ENCODE assay signal across 18 mouse cellular contexts in the genomic region with DNA sequence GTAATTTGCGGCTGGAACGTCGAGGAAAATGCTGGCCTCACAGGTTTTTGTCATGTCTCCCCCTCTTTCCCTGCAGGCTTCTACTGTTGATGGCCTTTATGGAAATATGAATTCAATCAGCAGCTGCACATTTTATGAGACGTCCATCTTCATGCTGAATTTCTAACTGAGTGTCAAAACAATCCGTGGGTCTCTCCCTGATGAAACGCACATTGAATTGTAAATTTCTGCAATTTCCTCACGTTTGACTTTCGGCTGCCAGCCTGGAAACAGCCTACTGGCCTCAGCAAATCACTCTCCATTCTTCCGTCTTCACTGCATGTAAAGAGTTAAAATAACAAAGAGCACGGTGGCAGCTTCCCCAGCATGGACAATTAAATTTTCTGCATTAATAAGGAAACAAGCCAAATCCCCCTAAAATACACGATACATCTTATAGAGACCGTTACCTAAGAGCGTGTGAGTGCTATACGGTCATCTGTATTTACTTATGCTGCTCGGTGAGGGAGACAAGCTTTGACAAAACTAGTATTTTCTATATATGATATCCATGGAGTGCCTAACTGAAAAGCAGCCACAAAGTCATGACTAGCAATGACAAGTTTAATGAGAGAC. TPM values are rescaled to one million over a fixed set of nuclear protein-coding genes. Genes with fewer than 3 reads are reported as not detected.
DNase-seq lines count a peak whose midpoint lies in the region; ATAC-seq and TF ChIP-seq lines count a peak whose summit lies in the region.
"Had no signal": no experiment of that assay in that cellular context is flagged by ENCODE, and none has a peak within 500 bp of the region (broad histone marks: within the 10 kb centered on the region; RNA-seq: fewer than 3 reads in every experiment).

No protein-coding gene starts in this region.

- no peak overlapping the region for H3K4me3 ChIP-seq in embryonic facial prominence, embryonic 13.5 days
- no peak overlapping the region for H3K4me3 ChIP-seq in forebrain, embryonic 10.5 days
- no peak overlapping the region for H3K4me3 ChIP-seq in hindbrain, embryonic 11.5 days (ENCODE audit: low read depth, low read length)
- 0 out of 2 replicates have a peak overlapping the region, but pooled peaks have one; percentile 1 for H3K4me3 ChIP-seq in midbrain, embryonic 14.5 days (replicated peaks; ENCODE audit: low read depth, low read length)
- no peak overlapping the region; the same call in 1 of the 2 replicates for H3K4me3 ChIP-seq in layer of hippocampus, adult 2 months
- H3K4me3 ChIP-seq: heart, embryonic 10.5 days; liver, embryonic 15.5 days had no signal

- H3K4me2 ChIP-seq in embryonic facial prominence, embryonic 13.5 days = peak overlapping the region; percentile 41
- H3K4me2 ChIP-seq in hindbrain, embryonic 11.5 days (replicated peaks; ENCODE audit: low read depth, low read length) = 0 out of 2 replicates have a peak overlapping the region, but pooled peaks have one; percentile 11
- peak overlapping the region; percentile 44 for H3K4me2 ChIP-seq in midbrain, embryonic 14.5 days (ENCODE audit: low read length)
- H3K4me2 ChIP-seq: liver, embryonic 15.5 days had no signal

- peaks cover 6% of the 10 kb centered on the region; the same call in 1 of the 2 replicates for H3K4me1 ChIP-seq in embryonic facial prominence, embryonic 13.5 days
- H3K4me1 ChIP-seq in forebrain, embryonic 10.5 days = peaks cover 22% of the 10 kb centered on the region
- no peaks in the 10 kb centered on the region for H3K4me1 ChIP-seq in hindbrain, embryonic 11.5 days (replicated peaks; ENCODE audit: control insufficient read depth, insufficient read depth, low read length)
- peaks cover 22% of the 10 kb centered on the region for H3K4me1 ChIP-seq in midbrain, embryonic 14.5 days (ENCODE audit: control insufficient read depth, insufficient read depth, low read length)
- H3K4me1 ChIP-seq: liver, embryonic 15.5 days had no signal

- TF ChIP-seq CTCF in layer of hippocampus, adult 2 months (conservative IDR thresholded peaks at IDR 0.05) = no peak

- H3K36me3 ChIP-seq in embryonic facial prominence, embryonic 13.5 days = no peaks in the 10 kb centered on the region
- no peaks in the 10 kb centered on the region for H3K36me3 ChIP-seq in forebrain, embryonic 10.5 days (replicated peaks)
- no peaks in the 10 kb centered on the region for H3K36me3 ChIP-seq in hindbrain, embryonic 11.5 days (ENCODE audit: control insufficient read depth, insufficient read depth, low read length)
- H3K36me3 ChIP-seq in midbrain, embryonic 14.5 days (ENCODE audit: control insufficient read depth, insufficient read depth, low read length) = no peaks in the 10 kb centered on the region
- H3K36me3 ChIP-seq: heart, embryonic 10.5 days; liver, embryonic 15.5 days had no signal

- DNase-seq in forebrain, embryonic 10.5 days (ENCODE audit: extremely low spot score, low spot score) = no peak
- peak; percentile 29 for DNase-seq in hindbrain, embryonic 11.5 days (ENCODE audit: low spot score)
- DNase-seq in midbrain, embryonic 14.5 days = peak; percentile 71
- DNase-seq in gastrocnemius, postnatal 10 days = no peak
- DNase-seq in right cerebral cortex, postnatal 10 days (ENCODE audit: low spot score in 2 of 2) = no peak
- no peak for DNase-seq in layer of hippocampus, adult 2 months (ENCODE audit: low spot score in 2 of 2)
- no peak for DNase-seq in layer of hippocampus, adult 18-20 months (ENCODE audit: low spot score in 2 of 2)
- DNase-seq: adrenal gland, postnatal 25 days; cerebellum, adult 9-10 months; heart, postnatal 14 days; kidney, postnatal 25 days; left cerebral cortex, postnatal 4 days; lung, postnatal 14 days; right cerebral cortex, adult 18-20 months had no signal

- H3K9ac ChIP-seq in embryonic facial prominence, embryonic 13.5 days = no peak overlapping the region
- H3K9ac ChIP-seq in hindbrain, embryonic 11.5 days (ENCODE audit: low read depth, low read length) = no peak overlapping the region
- no peak overlapping the region; the same call in 1 of the 2 replicates for H3K9ac ChIP-seq in midbrain, embryonic 14.5 days (replicated peaks; ENCODE audit: low read length)
- H3K9ac ChIP-seq: liver, embryonic 15.5 days had no signal

- 20% methylated on average over 15 of the region's 15 CpGs for WGBS in embryonic facial prominence, embryonic 13.5 days
- WGBS in forebrain, embryonic 10.5 days = 66% methylated on average over 15 of the region's 15 CpGs
- WGBS in hindbrain, embryonic 11.5 days = 40% methylated on average over 15 of the region's 15 CpGs
- WGBS in midbrain, embryonic 14.5 days = 7% methylated on average over 15 of the region's 15 CpGs

- no peaks in the 10 kb centered on the region for H3K27me3 ChIP-seq in embryonic facial prominence, embryonic 13.5 days
- no peaks in the 10 kb centered on the region for H3K27me3 ChIP-seq in forebrain, embryonic 10.5 days (ENCODE audit: poor library complexity, severe bottlenecking)
- no peaks in the 10 kb centered on the region for H3K27me3 ChIP-seq in hindbrain, embryonic 11.5 days (ENCODE audit: control insufficient read depth, insufficient read depth, low read length)
- H3K27me3 ChIP-seq in midbrain, embryonic 14.5 days (ENCODE audit: control insufficient read depth, insufficient read depth, low read length) = no peaks in the 10 kb centered on the region
- H3K27me3 ChIP-seq: liver, embryonic 15.5 days had no signal

- ATAC-seq in embryonic facial prominence, embryonic 13.5 days (ENCODE audit: insufficient number of reproducible peaks, insufficient read depth, low FRiP score, low TSS enrichment, low read depth) = no peak
- ATAC-seq in hindbrain, embryonic 11.5 days (ENCODE audit: low FRiP score) = no peak
- peak; percentile 49; the same call in 1 of the 2 replicates for ATAC-seq in midbrain, embryonic 14.5 days (ENCODE audit: low FRiP score, low TSS enrichment)
- ATAC-seq: intestine, postnatal 0 days had no signal

- no peaks in the 10 kb centered on the region for H3K9me3 ChIP-seq in embryonic facial prominence, embryonic 13.5 days
- no peaks in the 10 kb centered on the region for H3K9me3 ChIP-seq in forebrain, embryonic 10.5 days
- H3K9me3 ChIP-seq in hindbrain, embryonic 11.5 days (ENCODE audit: control insufficient read depth, low read length) = no peaks in the 10 kb centered on the region
- no peaks in the 10 kb centered on the region for H3K9me3 ChIP-seq in midbrain, embryonic 14.5 days (ENCODE audit: control insufficient read depth, low read length)
- H3K9me3 ChIP-seq: heart, embryonic 10.5 days; liver, embryonic 15.5 days had no signal

- H3K27ac ChIP-seq in embryonic facial prominence, embryonic 13.5 days = no peak overlapping the region
- H3K27ac ChIP-seq in forebrain, embryonic 10.5 days = 0 out of 2 replicates have a peak overlapping the region, but pooled peaks have one; percentile 7
- H3K27ac ChIP-seq in hindbrain, embryonic 11.5 days (ENCODE audit: low read depth, low read length) = 0 out of 2 replicates have a peak overlapping the region, but pooled peaks have one; percentile 24
- peak overlapping the region; percentile 60 for H3K27ac ChIP-seq in midbrain, embryonic 14.5 days (replicated peaks; ENCODE audit: low read depth, low read length)
- no peak overlapping the region for H3K27ac ChIP-seq in layer of hippocampus, adult 2 months
- H3K27ac ChIP-seq: heart, embryonic 10.5 days; liver, embryonic 15.5 days had no signal

RNA-seq across cellular contexts. Expression of a gene that starts 35.2 kb away (rescaled TPM):
- 101 TPM in 2 replicates for polyA plus RNA-seq in embryonic facial prominence, embryonic 13.5 days (2015; fragmentation: Nextera tagmentation; extraction: Ambion mirVana)
- 103 and 105 TPM in 2 replicates for polyA plus RNA-seq in forebrain, embryonic 10.5 days (2016; fragmentation: Nextera tagmentation; extraction: Ambion mirVana)
- 84.7 and 87.6 TPM in 2 replicates for polyA plus RNA-seq in hindbrain, embryonic 11.5 days (2014; fragmentation: Nextera tagmentation; extraction: Ambion mirVana)
- polyA plus RNA-seq in midbrain, embryonic 14.5 days (2014; fragmentation: Nextera tagmentation; extraction: Ambion mirVana) = 64.3 and 77.1 TPM in 2 replicates
- total RNA-seq in gastrocnemius, postnatal 10 days (2021) = 10 to 100 TPM; 13.3 to 14.2 TPM
- total RNA-seq in layer of hippocampus, adult 2 months (2021) = 10 to 100 TPM; 21.5 to 24.2 TPM
- 10 to 100 TPM; 21.1 to 22.8 TPM for total RNA-seq in layer of hippocampus, adult 18-20 months (2021)

RNA-seq across cellular contexts. Expression of a gene that starts 35.3 kb away (rescaled TPM):
- polyA plus RNA-seq in embryonic facial prominence, embryonic 13.5 days (2015; fragmentation: Nextera tagmentation; extraction: Ambion mirVana) = 20.2 and 22.9 TPM in 2 replicates
- polyA plus RNA-seq in forebrain, embryonic 10.5 days (2016; fragmentation: Nextera tagmentation; extraction: Ambion mirVana) = 25.3 and 25.6 TPM in 2 replicates
- 24.5 and 27.2 TPM in 2 replicates for polyA plus RNA-seq in hindbrain, embryonic 11.5 days (2014; fragmentation: Nextera tagmentation; extraction: Ambion mirVana)
- polyA plus RNA-seq in midbrain, embryonic 14.5 days (2014; fragmentation: Nextera tagmentation; extraction: Ambion mirVana) = 32.2 and 32.9 TPM in 2 replicates
- 10 to 100 TPM in 1 of 2 experiments, 1 to 10 TPM in 1; 9.5 to 10.2 TPM for total RNA-seq in gastrocnemius, postnatal 10 days (2021)
- 10 to 100 TPM; 17.1 to 18.3 TPM for total RNA-seq in layer of hippocampus, adult 2 months (2021)
- total RNA-seq in layer of hippocampus, adult 18-20 months (2021) = 10 to 100 TPM; 14.6 to 14.9 TPM

Comparison
In these comparisons a context has a peak if more than half of its experiments do, and no peak if none do; other contexts are left out.
1. H3K27ac ChIP-seq: peak in forebrain, embryonic 10.5 days (single experiment), hindbrain, embryonic 11.5 days (single experiment) and midbrain, embryonic 14.5 days (single experiment); none in embryonic facial prominence, embryonic 13.5 days (single experiment) and layer of hippocampus, adult 2 months (single experiment).
2. DNase-seq: peak in hindbrain, embryonic 11.5 days (single experiment) and midbrain, embryonic 14.5 days (single experiment); none in forebrain, embryonic 10.5 days (single experiment), gastrocnemius, postnatal 10 days (single experiment), right cerebral cortex, postnatal 10 days (0 of 2), layer of hippocampus, adult 2 months (0 of 2) and layer of hippocampus, adult 18-20 months (0 of 2).
3. Peak in every context shown above with its lines, with median percentiles within 50 percentile points of each other: H3K4me2 ChIP-seq.